Mouse (Mus musculus) ES-E14 (cell line): ENCODE results near the gene 4933428G20Rik. TPM values are rescaled to one million over a fixed set of nuclear protein-coding genes. Genes with fewer than 3 reads are reported as not detected.
A peak's percentile ranks its signal among the peaks of the same experiment; 100 is the strongest.

Experiments
- DNase-seq: peaks from one replicate; pipeline ENCODE4 v3.0.0-alpha.2; 2013; ENCODE audit warnings: low read depth, low spot score
- H3K27ac ChIP-seq: 2 replicates; pipeline ENCODE4 v1.5.1; 2012; ENCODE audit warnings: low read depth, mild to moderate bottlenecking, low read length, moderate library complexity, mixed read lengths; ENCODE audit not compliant: poor library complexity, insufficient read depth, severe bottlenecking
- H3K36me3 ChIP-seq: 2 replicates; pipeline ENCODE4 v1.6.1; 2012; ENCODE audit warnings: mild to moderate bottlenecking, low read length, moderate library complexity, mixed read lengths; ENCODE audit not compliant: control insufficient read depth, poor library complexity, insufficient read depth, severe bottlenecking
- H3K4me1 ChIP-seq, 2 experiments: fragments of 150-350 bp in 1 of 2; sonication (generic) in 1 of 2; 2 replicates each; pipeline ENCODE4 v1.6.1; 2012; ENCODE audit warnings: low read length in 2 of 2, mild to moderate bottlenecking in 1 of 2, mixed read lengths in 1 of 2; ENCODE audit not compliant: control insufficient read depth in 2 of 2, insufficient read depth in 2 of 2, poor library complexity in 1 of 2
- H3K4me3 ChIP-seq, 2 experiments: fragments of 150-350 bp in 1 of 2; sonication (generic) in 1 of 2; 2 replicates each; pipeline ENCODE4 v1.5.1; 2012; ENCODE audit warnings: low read length in 2 of 2, low read depth in 1 of 2, mild to moderate bottlenecking in 1 of 2, mixed read lengths in 1 of 2; ENCODE audit not compliant: insufficient read depth in 1 of 2, poor library complexity in 1 of 2, severe bottlenecking in 1 of 2
- H3K9ac ChIP-seq: 2 replicates; pipeline ENCODE4 v1.6.1; 2012; ENCODE audit warnings: low read depth, mild to moderate bottlenecking, low read length, mixed read lengths; ENCODE audit not compliant: poor library complexity, insufficient read depth, severe bottlenecking
- H3K9me3 ChIP-seq: fragments of 150-350 bp; sonication (generic); 2 replicates; pipeline ENCODE4 v1.6.1; 2012; ENCODE audit warnings: low read depth, mild to moderate bottlenecking, low read length; ENCODE audit not compliant: control insufficient read depth, insufficient read depth
- CHD2 ChIP-seq: IDR thresholded peaks from 2 replicates; pipeline ENCODE4 v1.6.1; 2014; ENCODE audit warnings: mild to moderate bottlenecking, low read depth, low read length, inconsistent platforms
- HCFC1 ChIP-seq: IDR thresholded peaks from 2 replicates; pipeline ENCODE4 v1.6.1; 2012; ENCODE audit warnings: low read length, inconsistent platforms, borderline replicate concordance; ENCODE audit not compliant: insufficient read depth
- MAFK ChIP-seq: IDR thresholded peaks from 2 replicates; pipeline ENCODE4 v1.6.1; 2014; ENCODE audit warnings: mild to moderate bottlenecking, low read depth, low read length, inconsistent platforms; ENCODE audit not compliant: insufficient read depth
- ZC3H11A ChIP-seq: IDR thresholded peaks from 2 replicates; pipeline ENCODE4 v1.6.1; 2012; ENCODE audit warnings: low read depth, mild to moderate bottlenecking, inconsistent platforms, low read length, borderline replicate concordance
- ZNF384 ChIP-seq: IDR thresholded peaks from 2 replicates; pipeline ENCODE4 v1.6.1; 2012; ENCODE audit warnings: low read depth, low read length, inconsistent platforms
- in situ Hi-C, 2 experiments: fragments of 600-800 bp; cut with MboI; formaldehyde crosslinking; loops; one replicate each; pipeline ENCODE4 v1.15.1; 2025; ENCODE audit warnings: low sequenced_read_pairs in 2 of 2, inconsistent platforms in 1 of 2; ENCODE audit not compliant: unreplicated experiment in 2 of 2
- total RNA-seq: library from RNA; depleted of rRNA; stranded (reverse); fragments of 300-350 nt; gene quantifications from 2 replicates; pipeline ENCODE4 v1.2.3, GENCODE M21; 2012

The 4933428G20Rik gene
- total RNA-seq, 1 experiment = 0.36 TPM

GRCm38 (mm10) chr11:97506331-97506730 lies 6.2 kb upstream of the 4933428G20Rik start:
- H3K9me3 ChIP-seq = no peaks in the 10 kb centered on the region
- DNase-seq = no peak
- H3K27ac ChIP-seq = no peak overlapping the region
- H3K4me1 ChIP-seq = peaks cover 6 to 33% of the 10 kb centered on the region in 2 experiments; a peak in 3 of 4 replicates
- H3K4me3 ChIP-seq = no peak overlapping the region
- no peak for TF ChIP-seq ZNF384
- 0 out of 2 replicates have a peak, but pooled peaks have one; percentile 6 for TF ChIP-seq ZC3H11A
- no peak overlapping the region for H3K9ac ChIP-seq
- no peaks in the 10 kb centered on the region for H3K36me3 ChIP-seq
- in situ Hi-C loops = no loop called here

GRCm38 (mm10) chr11:97505784-97506183 lies 5.6 kb upstream of the 4933428G20Rik start:
- no peaks in the 10 kb centered on the region for H3K36me3 ChIP-seq
- DNase-seq = no peak

GRCm38 (mm10) chr11:97502846-97503245 lies 2.7 kb upstream of the 4933428G20Rik start:
- in situ Hi-C loops = no loop called here
- no peak overlapping the region for H3K9ac ChIP-seq
- no peak overlapping the region for H3K4me3 ChIP-seq
- no peak for DNase-seq
- no peak overlapping the region for H3K27ac ChIP-seq
- peaks cover 8 to 30% of the 10 kb centered on the region in 2 experiments for H3K4me1 ChIP-seq
- no peaks in the 10 kb centered on the region for H3K9me3 ChIP-seq
- TF ChIP-seq ZNF384 (no peak), MAFK (no peak), CHD2 (no peak), HCFC1 (no peak), ZC3H11A (no peak)
- no peaks in the 10 kb centered on the region for H3K36me3 ChIP-seq

More at GRCm38 (mm10) chr11:97505784-97506183, 5.6 kb upstream of the 4933428G20Rik start:
- Histone ChIP-seq H3K9me3 (no peaks in the 10 kb centered on the region), H3K4me3 (no peak overlapping the region), H3K4me1 (peaks cover 6 to 35% of the 10 kb centered on the region in 2 experiments; a peak in 3 of 4 replicates), H3K27ac (no peak overlapping the region), H3K9ac (no peak overlapping the region)
- TF ChIP-seq ZNF384 = no peak
- in situ Hi-C loops = no loop called here

- no peak overlapping the region for H3K9ac ChIP-seq
- no peaks in the 10 kb centered on the region for H3K36me3 ChIP-seq
- no peak overlapping the region for H3K27ac ChIP-seq
- H3K4me3 ChIP-seq = no peak overlapping the region
- no peaks in the 10 kb centered on the region for H3K9me3 ChIP-seq
- in situ Hi-C loops = no loop called here
- H3K4me1 ChIP-seq = peaks cover 8 to 30% of the 10 kb centered on the region in 2 experiments
- peak; percentile 51 for DNase-seq
- TF ChIP-seq ZNF384 (no peak), HCFC1 (no peak)
Measured at GRCm38 (mm10) chr11:97502383-97502782, 2.2 kb upstream of the 4933428G20Rik start.

- H3K4me3 ChIP-seq = peak overlapping the region; percentile 62 to 68
- H3K4me1 ChIP-seq = peaks cover 8 to 26% of the 10 kb centered on the region in 2 experiments
- no peak for TF ChIP-seq HCFC1
- TF ChIP-seq ZC3H11A = 0 out of 2 replicates have a peak, but pooled peaks have one; percentile 3
- no peak for DNase-seq
- in situ Hi-C loops = no loop called here
- no peaks in the 10 kb centered on the region for H3K9me3 ChIP-seq
- no peak overlapping the region for H3K27ac ChIP-seq
- peak overlapping the region; percentile 80 for H3K9ac ChIP-seq
- H3K36me3 ChIP-seq = peaks cover 2% of the 10 kb centered on the region; the same call in 1 of the 2 replicates
Measured at GRCm38 (mm10) chr11:97500720-97501448, 744 bp upstream of the 4933428G20Rik start.
